Mouse (Mus musculus) cerebellum, postnatal 4 days (tissue): ENCODE data around the gene Msgn1.
A peak's percentile ranks its signal among the peaks of the same experiment; 100 is the strongest.

ENCODE experiments used
- DNase-seq, 2 experiments: peaks; one replicate each; pipeline ENCODE4 v3.0.0; 2022; ENCODE audit warnings: low spot score in 2 of 2, mixed read lengths in 1 of 2

The Msgn1 gene

GRCm38 (mm10) chr12:11198551-11198950 is 10.2 kb downstream of the Msgn1 start:
- no peak for DNase-seq

- no peak for DNase-seq
Measured at GRCm38 (mm10) chr12:11198026-11198425, 10.7 kb downstream of the Msgn1 start.

- no peak for DNase-seq
Measured at GRCm38 (mm10) chr12:11196830-11197229, 11.9 kb downstream of the Msgn1 start.

GRCm38 (mm10) chr12:11196142-11196597 is 12.6 kb downstream of the Msgn1 start:
- peak; percentile 70 to 83 for DNase-seq

- DNase-seq: no peak
Measured at GRCm38 (mm10) chr12:11195031-11195430, 13.7 kb downstream of the Msgn1 start.

GRCm38 (mm10) chr12:11178486-11179154 is 30.2 kb downstream of the Msgn1 start:
- DNase-seq: peak; percentile 87 to 92

- no peak for DNase-seq
Measured at GRCm38 (mm10) chr12:11177408-11178394, 31.1 kb downstream of the Msgn1 start.

GRCm38 (mm10) chr12:11158670-11159069 is 50.1 kb downstream of the Msgn1 start:
- no peak for DNase-seq
